Mouse (Mus musculus): Measurements from ENCODE around the gene Slain1. TPM values are rescaled to one million over a fixed set of nuclear protein-coding genes. Genes with fewer than 3 reads are reported as not detected.
A peak's percentile ranks its signal among the peaks of the same experiment; 100 is the strongest.

The Slain1 gene
- total and polyA plus RNA-seq, 2 experiments from 2014 or later, result 44.2 to 100 TPM

GRCm38 (mm10) chr14:103629639-103630364, 20.2 kb upstream of the Slain1 start:
- H3K36me3 ChIP-seq (ENCODE audit: insufficient read depth), result no peaks in the 10 kb centered on the region
- H3K9ac ChIP-seq, result no peak overlapping the region
- TF ChIP-seq CTCF (IDR thresholded peaks at IDR 0.05; ENCODE audit: low read depth), result no peak
- H3K27me3 ChIP-seq (ENCODE audit: insufficient read depth, low read length), result no peaks in the 10 kb centered on the region
- H3K27ac ChIP-seq (ENCODE audit: low read depth, low read length), result no peak overlapping the region
- H3K4me2 ChIP-seq (ENCODE audit: low read depth), result no peak overlapping the region; the same call in 1 of the 2 replicates
- 0 out of 2 replicates have a peak, but pooled peaks cover 3% of the 10 kb centered on the region for H3K9me3 ChIP-seq (ENCODE audit: low read length)
- no peaks in the 10 kb centered on the region for H3K4me1 ChIP-seq (ENCODE audit: insufficient read depth)
- DNase-seq (peak; percentile 69), ATAC-seq (peak; percentile 83)
- H3K4me3 ChIP-seq (ENCODE audit: low read depth, low read length), result no peak overlapping the region
- 65% methylated on average over 7 of the region's 7 CpGs for WGBS

- no peaks in the 10 kb centered on the region for H3K4me1 ChIP-seq (ENCODE audit: insufficient read depth)
- no peaks in the 10 kb centered on the region for H3K36me3 ChIP-seq (ENCODE audit: insufficient read depth)
- no peak overlapping the region for H3K4me3 ChIP-seq (ENCODE audit: low read depth, low read length)
- H3K4me2 ChIP-seq (ENCODE audit: low read depth), result no peak overlapping the region; the same call in 1 of the 2 replicates
- 78% methylated on average over 8 of the region's 8 CpGs for WGBS
- ATAC-seq (peak; percentile 66), DNase-seq (peak; percentile 59)
- H3K9ac ChIP-seq, result no peak overlapping the region
- 0 out of 2 replicates have a peak, but pooled peaks cover 3% of the 10 kb centered on the region for H3K9me3 ChIP-seq (ENCODE audit: low read length)
- TF ChIP-seq CTCF (IDR thresholded peaks at IDR 0.05; ENCODE audit: low read depth), result peak; percentile 56
- H3K27ac ChIP-seq (ENCODE audit: low read depth, low read length), result no peak overlapping the region; the same call in 1 of the 2 replicates
- H3K27me3 ChIP-seq (ENCODE audit: insufficient read depth, low read length), result no peaks in the 10 kb centered on the region
Measured at GRCm38 (mm10) chr14:103630545-103630944, 19.5 kb upstream of the Slain1 start.

- Histone ChIP-seq H3K27ac (ENCODE audit: low read depth, low read length) (no peak overlapping the region), H3K4me1 (ENCODE audit: insufficient read depth) (peaks cover 8% of the 10 kb centered on the region; the same call in 1 of the 2 replicates), H3K9me3 (ENCODE audit: low read length) (no peaks in the 10 kb centered on the region), H3K4me2 (ENCODE audit: low read depth) (no peak overlapping the region), H3K9ac (no peak overlapping the region), H3K4me3 (ENCODE audit: low read depth, low read length) (no peak overlapping the region), H3K36me3 (ENCODE audit: insufficient read depth) (no peaks in the 10 kb centered on the region), H3K27me3 (ENCODE audit: insufficient read depth, low read length) (no peaks in the 10 kb centered on the region)
- 52% methylated on average over 3 of the region's 3 CpGs for WGBS
- no peak for TF ChIP-seq CTCF (IDR thresholded peaks at IDR 0.05; ENCODE audit: low read depth)
- ATAC-seq, result no peak
- no peak for DNase-seq
Measured at GRCm38 (mm10) chr14:103643933-103644332, 6.1 kb upstream of the Slain1 start.

GRCm38 (mm10) chr14:103647981-103648380, 2.0 kb upstream of the Slain1 start:
- 23% methylated on average over 2 of the region's 2 CpGs for WGBS
- Histone ChIP-seq H3K27ac (ENCODE audit: low read depth, low read length) (peak overlapping the region; percentile 95), H3K9me3 (ENCODE audit: low read length) (no peaks in the 10 kb centered on the region), H3K4me3 (ENCODE audit: low read depth, low read length) (no peak overlapping the region), H3K4me1 (ENCODE audit: insufficient read depth) (peaks cover 18% of the 10 kb centered on the region; the same call in 1 of the 2 replicates), H3K9ac (peak overlapping the region; percentile 31; the same call in 1 of the 2 replicates), H3K36me3 (ENCODE audit: insufficient read depth) (no peaks in the 10 kb centered on the region), H3K4me2 (ENCODE audit: low read depth) (0 out of 2 replicates have a peak overlapping the region, but pooled peaks have one; percentile 76), H3K27me3 (ENCODE audit: insufficient read depth, low read length) (no peaks in the 10 kb centered on the region)
- ATAC-seq (no peak), DNase-seq (no peak)
- no peak for TF ChIP-seq CTCF (IDR thresholded peaks at IDR 0.05; ENCODE audit: low read depth)

GRCm38 (mm10) chr14:103648623-103649255, 1.3 kb upstream of the Slain1 start:
- H3K27me3 ChIP-seq (ENCODE audit: insufficient read depth, low read length), result no peaks in the 10 kb centered on the region
- no peak for TF ChIP-seq CTCF (IDR thresholded peaks at IDR 0.05; ENCODE audit: low read depth)
- no peaks in the 10 kb centered on the region for H3K9me3 ChIP-seq (ENCODE audit: low read length)
- 11% methylated on average over 12 of the region's 12 CpGs for WGBS
- peak overlapping the region; percentile 95 for H3K27ac ChIP-seq (ENCODE audit: low read depth, low read length)
- H3K4me2 ChIP-seq (ENCODE audit: low read depth), result peak overlapping the region; percentile 76
- peak overlapping the region; percentile 68 for H3K4me3 ChIP-seq (ENCODE audit: low read depth, low read length)
- H3K9ac ChIP-seq, result peak overlapping the region; percentile 98
- no peaks in the 10 kb centered on the region for H3K36me3 ChIP-seq (ENCODE audit: insufficient read depth)
- DNase-seq (peak; percentile 85), ATAC-seq (no peak; the same call in 1 of the 2 replicates)
- peaks cover 24% of the 10 kb centered on the region; the same call in 1 of the 2 replicates for H3K4me1 ChIP-seq (ENCODE audit: insufficient read depth)

GRCm38 (mm10) chr14:103649302-103649701, 726 bp upstream of the Slain1 start:
- no peaks in the 10 kb centered on the region for H3K9me3 ChIP-seq (ENCODE audit: low read length)
- WGBS, result 24% methylated on average over 4 of the region's 4 CpGs
- H3K4me1 ChIP-seq (ENCODE audit: insufficient read depth), result peaks cover 24% of the 10 kb centered on the region; the same call in 1 of the 2 replicates
- H3K27me3 ChIP-seq (ENCODE audit: insufficient read depth, low read length), result no peaks in the 10 kb centered on the region
- H3K36me3 ChIP-seq (ENCODE audit: insufficient read depth), result no peaks in the 10 kb centered on the region
- ATAC-seq (no peak), DNase-seq (no peak)
- H3K9ac ChIP-seq, result peak overlapping the region; percentile 98
- peak overlapping the region; percentile 68 for H3K4me3 ChIP-seq (ENCODE audit: low read depth, low read length)
- TF ChIP-seq CTCF (IDR thresholded peaks at IDR 0.05; ENCODE audit: low read depth), result no peak
- H3K4me2 ChIP-seq (ENCODE audit: low read depth), result peak overlapping the region; percentile 76
- H3K27ac ChIP-seq (ENCODE audit: low read depth, low read length), result peak overlapping the region; percentile 95

Data from forebrain, postnatal 0 days (tissue).